Mouse (Mus musculus) left cerebral cortex, adult 8-10 months (tissue): ENCODE data around the gene Ctf2. TPM values are rescaled to one million over a fixed set of nuclear protein-coding genes. Genes with fewer than 3 reads are reported as not detected.

Experiments used
- DNase-seq, 2 experiments: peaks; one replicate each; pipeline ENCODE4 v3.0.0; 2022; ENCODE audit warnings: low spot score in 2 of 2
- microRNA-seq, 2 experiments: library from miRNA; unstranded; fragments of <30 nt; microRNA quantifications; one replicate each; pipeline ENCODE4 v1.2.0; 2022
- total RNA-seq, 4 experiments: library from RNA; stranded (reverse); gene quantifications; 2 replicates each; pipeline ENCODE4 v1.2.4; 2022

Ctf2 gene
- total RNA-seq, 4 experiments from 2014 or later: not detected

GRCm38 (mm10) chr7:127686740-127687449 is 45.1 kb downstream of the Ctf2 start:
- DNase-seq: no peak

DNA sequence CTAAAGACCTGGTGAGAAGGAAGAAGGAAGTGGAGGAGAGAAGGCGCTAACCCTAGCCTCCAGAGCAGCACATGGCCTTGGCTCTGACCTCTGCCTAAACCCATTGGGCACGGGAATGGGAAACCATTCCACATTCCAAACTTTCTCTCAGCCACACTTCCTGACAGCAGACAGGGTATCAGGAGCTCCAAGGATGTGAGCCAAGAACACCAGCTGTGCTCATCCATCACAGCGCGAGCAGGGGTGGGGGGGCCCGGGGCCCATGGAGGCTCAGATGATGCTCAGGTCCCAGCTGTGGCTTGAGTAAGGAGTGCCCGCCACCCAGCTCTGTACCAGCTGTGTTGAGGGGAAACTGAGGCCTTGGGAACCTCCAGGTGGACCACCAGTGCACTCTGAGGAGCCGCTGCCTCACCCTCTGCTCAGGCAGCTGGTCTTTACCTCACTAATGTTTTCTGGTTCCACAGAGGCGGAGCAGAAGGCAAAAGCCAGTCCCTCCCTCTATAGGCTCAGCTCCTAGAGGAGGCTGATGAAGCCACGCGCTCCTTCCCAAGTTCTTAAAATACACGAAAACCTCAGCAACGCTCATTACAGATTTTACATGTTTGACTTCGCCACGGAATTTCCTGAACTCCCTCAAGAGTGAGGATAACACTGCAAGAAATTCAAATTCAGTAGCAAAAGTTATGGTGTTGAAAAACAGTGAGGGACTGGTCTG is 46.5 kb downstream of the Ctf2 start:
- no peak for DNase-seq

GRCm38 (mm10) chr7:127681888-127682553 is 49.9 kb downstream of the Ctf2 start:
- DNase-seq: no peak

- DNase-seq: no peak
Observed at GRCm38 (mm10) chr7:127680541-127680940, 51.4 kb downstream of the Ctf2 start.

DNA sequence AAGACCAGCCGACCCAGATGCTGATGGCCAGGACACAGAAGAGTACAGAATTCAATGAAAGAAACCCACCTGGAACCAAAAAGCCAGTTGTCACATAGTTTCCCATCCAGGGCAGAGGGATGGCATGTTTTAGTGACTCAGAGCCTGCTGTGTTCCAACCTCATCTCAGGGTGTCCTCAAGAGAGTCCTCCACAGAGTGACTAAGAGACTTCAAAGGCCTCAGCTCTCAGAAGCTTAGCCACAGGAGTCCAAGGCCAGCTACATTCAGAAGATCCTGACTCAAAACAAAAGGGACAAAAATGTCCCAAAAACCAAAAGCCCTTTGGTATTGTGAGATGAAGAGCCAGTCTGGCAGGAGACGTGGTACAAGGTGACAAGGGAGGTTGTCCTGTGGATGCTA is 53.2 kb downstream of the Ctf2 start:
- no peak for DNase-seq

DNA sequence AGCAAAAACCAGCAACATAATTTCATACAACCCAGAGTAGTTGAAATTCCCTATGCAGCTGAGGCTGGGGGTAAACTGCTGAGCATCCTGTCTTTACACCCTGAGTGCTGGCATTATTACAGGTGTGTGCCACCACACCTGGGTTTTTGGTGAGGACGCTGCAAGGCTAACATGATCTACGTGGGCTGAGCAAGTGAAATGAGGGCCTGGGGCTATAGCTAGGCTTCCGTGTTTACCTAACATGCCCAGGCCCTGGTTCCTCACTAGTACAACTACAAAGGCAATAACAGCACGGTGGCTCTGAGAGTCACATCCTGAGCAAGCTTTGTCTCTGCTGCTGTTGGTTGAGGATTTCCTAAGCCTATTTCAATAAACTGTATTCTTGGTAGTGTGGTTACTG is 54.4 kb downstream of the Ctf2 start:
- no peak for DNase-seq

GRCm38 (mm10) chr7:127677077-127677476 is 54.9 kb downstream of the Ctf2 start:
- DNase-seq: no peak

DNA sequence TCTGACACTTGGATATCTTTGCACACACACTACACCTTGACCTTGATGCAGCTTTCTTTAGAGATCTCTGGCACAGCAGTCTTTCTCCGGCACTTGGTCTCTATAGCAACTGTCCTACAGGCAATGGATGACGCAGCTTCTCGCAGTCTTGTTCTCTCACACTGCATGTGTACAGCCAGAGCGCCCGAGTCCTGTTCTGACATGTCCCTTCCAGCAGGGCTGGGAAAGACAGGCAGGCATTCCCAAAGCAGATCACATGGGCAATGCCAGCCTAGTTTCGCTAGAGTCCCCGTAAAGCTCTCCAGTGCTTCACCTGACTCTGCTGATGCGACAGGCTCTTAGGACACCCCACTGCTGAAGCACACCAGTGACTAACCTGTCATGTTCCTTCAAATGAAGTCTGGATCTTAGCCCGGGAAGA is 56.6 kb downstream of the Ctf2 start:
- peak in 1 of 2 experiments; percentile 54 for DNase-seq

- DNase-seq: peak; percentile 25 to 75
Observed at GRCm38 (mm10) chr7:127674977-127675376, 57.0 kb downstream of the Ctf2 start.

DNA sequence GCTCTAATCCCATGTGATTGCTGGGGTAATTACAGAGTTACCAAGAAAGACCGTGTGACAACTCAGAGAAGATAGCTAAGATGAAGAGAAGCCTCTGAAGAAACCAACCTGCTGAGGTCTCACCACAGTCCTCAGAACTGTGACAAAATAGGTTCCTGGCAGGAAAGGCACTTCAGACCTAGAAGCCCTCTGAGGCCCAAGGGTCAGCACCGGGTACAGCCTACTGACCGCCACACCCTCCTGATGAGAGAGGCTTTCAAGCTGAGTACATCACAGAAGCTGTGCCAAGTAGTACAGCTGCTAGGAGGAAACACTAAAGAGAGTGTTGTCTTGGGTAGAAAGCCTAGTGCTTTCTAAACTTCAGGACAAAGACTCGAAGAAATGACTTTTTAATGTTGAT is 59.2 kb downstream of the Ctf2 start:
- DNase-seq: no peak

GRCm38 (mm10) chr7:127671880-127672774 is 59.8 kb downstream of the Ctf2 start:
- DNase-seq: no peak

Small RNAs within 50 kb of the gene (microRNA-seq; reads per million reads assigned to microRNA genes)
- 0 reads per million in 2 experiments for gene Mir762

Other genes starting within 250 kb of the Ctf2 start
- gene Srcap, start 220.2 kb downstream of the Ctf2 start, total RNA-seq: 100 to 1,000 TPM; 112 to 117 (median 115) TPM
- gene Gm42715, start 212.6 kb downstream of the Ctf2 start, total RNA-seq: 10 to 100 TPM; 11.1 to 12.3 (median 11.5) TPM
- gene Tmem265, start 170.8 kb downstream of the Ctf2 start, total RNA-seq: 1 to 10 TPM in 2 of 4 experiments, under 1 TPM in 1, not detected in 1; 1.00 to 1.3 (median 1.0) TPM
- gene Phkg2, start 158.8 kb downstream of the Ctf2 start, total RNA-seq: 10 to 100 TPM; 74.2 to 85.4 (median 81.9) TPM
- 10 to 100 TPM in 2 of 4 experiments, 1 to 10 TPM in 2; 7.4 to 10.5 (median 10.0) TPM for gene Ccdc189, start 143.6 kb downstream of the Ctf2 start, total RNA-seq
- 10 to 100 TPM; 57.1 to 68.5 (median 67.5) TPM for gene Rnf40, start 143.4 kb downstream of the Ctf2 start, total RNA-seq
- 10 to 100 TPM; 19.3 to 29.3 (median 21.9) TPM for gene Zfp629, start 116.4 kb downstream of the Ctf2 start, total RNA-seq
- gene Bcl7c, start 23.2 kb downstream of the Ctf2 start, total RNA-seq: 10 to 100 TPM; 31.4 to 49.5 (median 43.6) TPM
- 1 to 10 TPM; 3.1 to 6.9 (median 4.2) TPM for gene Ctf1, start 19.4 kb downstream of the Ctf2 start, total RNA-seq
- 10 to 100 TPM; 59.3 to 68.5 (median 63.5) TPM for gene Fbxl19, start 12.4 kb upstream of the Ctf2 start, total RNA-seq
- gene Orai3, start 37.6 kb upstream of the Ctf2 start, total RNA-seq: 10 to 100 TPM; 18.0 to 22.2 (median 19.5) TPM
- 10 to 100 TPM; 44.7 to 48.4 (median 46.9) TPM for gene Setd1a, start 44.5 kb upstream of the Ctf2 start, total RNA-seq
- gene Gm49388, start 53.4 kb upstream of the Ctf2 start, total RNA-seq: 1 to 10 TPM; 3.9 to 6.2 (median 4.6) TPM
- 1 to 10 TPM; 4.2 to 9.7 (median 4.6) TPM for gene Hsd3b7, start 68.4 kb upstream of the Ctf2 start, total RNA-seq
- 10 to 100 TPM; 62.3 to 96.9 (median 71.2) TPM for gene Stx4a, start 92.1 kb upstream of the Ctf2 start, total RNA-seq
- gene Stx1b, start 92.4 kb upstream of the Ctf2 start, total RNA-seq: 100 to 1,000 TPM; 444 to 479 (median 451) TPM
- 10 to 100 TPM; 29.9 to 32.8 (median 31.2) TPM for gene Zfp646, start 144.1 kb upstream of the Ctf2 start, total RNA-seq
- 10 to 100 TPM; 22.7 to 25.3 (median 23.3) TPM for gene Zfp668, start 144.7 kb upstream of the Ctf2 start, total RNA-seq
- gene Prss53, start 158.8 kb upstream of the Ctf2 start, total RNA-seq: 1 to 10 TPM in 3 of 4 experiments, under 1 TPM in 1; 0.78 to 2.1 (median 1.4) TPM
- gene Gm21974, start 163.3 kb upstream of the Ctf2 start, total RNA-seq: not detected
- gene Vkorc1, start 163.5 kb upstream of the Ctf2 start, total RNA-seq: 10 to 100 TPM; 18.5 to 31.2 (median 25.2) TPM
- gene Bckdk, start 171.9 kb upstream of the Ctf2 start, total RNA-seq: 10 to 100 TPM; 39.4 to 47.5 (median 44.3) TPM
- 10 to 100 TPM; 25.3 to 33.8 (median 27.6) TPM for gene Kat8, start 180.3 kb upstream of the Ctf2 start, total RNA-seq
- under 1 TPM in 2 of 4 experiments, not detected in 2; 0.33 to 0.82 TPM for gene Prss8, start 197.9 kb upstream of the Ctf2 start, total RNA-seq
- gene Prss36, start 214.6 kb upstream of the Ctf2 start, total RNA-seq: 1 to 10 TPM; 6.2 to 9.2 (median 8.0) TPM
- gene Fus, start 235.3 kb upstream of the Ctf2 start, total RNA-seq: 100 to 1,000 TPM; 329 to 369 (median 354) TPM